Mouse (Mus musculus) kidney, embryonic 14.5 days (tissue): Measurements from ENCODE around the gene Rcl1. TPM values are rescaled to one million over a fixed set of nuclear protein-coding genes. Genes with fewer than 3 reads are reported as not detected.

ENCODE experiments used
- ATAC-seq: fragments of 200-750 bp; cut with Nextera tagmentation; 2 replicates; pipeline ENCODE4 v1.8.0; 2017; ENCODE audit warnings: moderate number of reproducible peaks, mild to moderate bottlenecking, moderate TSS enrichment, moderate library complexity; ENCODE audit not compliant: low FRiP score, low TSS enrichment
- H3K27ac ChIP-seq: fragments of 300-500 bp; sonication (generic); 2 replicates; pipeline ENCODE4 v1.5.1; 2014; ENCODE audit warnings: low read depth, mild to moderate bottlenecking, low read length, moderate library complexity, mixed read lengths
- H3K27me3 ChIP-seq: fragments of 300-500 bp; sonication (generic); 2 replicates; pipeline ENCODE4 v1.6.1; 2014; ENCODE audit warnings: mild to moderate bottlenecking, low read length; ENCODE audit not compliant: control insufficient read depth, insufficient read depth
- H3K36me3 ChIP-seq: fragments of 300-500 bp; sonication (generic); 2 replicates; pipeline ENCODE4 v1.6.1; 2014; ENCODE audit warnings: low read length, mixed read lengths; ENCODE audit not compliant: control insufficient read depth, insufficient read depth
- H3K4me1 ChIP-seq: fragments of 300-500 bp; sonication (generic); 2 replicates; pipeline ENCODE4 v1.6.1; 2014; ENCODE audit warnings: low read length, mixed read lengths; ENCODE audit not compliant: control insufficient read depth, insufficient read depth
- H3K4me2 ChIP-seq: fragments of 300-500 bp; sonication (generic); replicated peaks from 2 replicates; pipeline ENCODE4 v1.6.1; 2014; ENCODE audit warnings: low read depth, mild to moderate bottlenecking, low read length
- H3K4me3 ChIP-seq: fragments of 300-500 bp; sonication (generic); 2 replicates; pipeline ENCODE4 v1.5.1; 2014; ENCODE audit warnings: mild to moderate bottlenecking, low read length
- H3K9ac ChIP-seq: fragments of 300-500 bp; sonication (generic); 2 replicates; pipeline ENCODE4 v1.6.1; 2014; ENCODE audit warnings: low read depth, mild to moderate bottlenecking, low read length, moderate library complexity
- H3K9me3 ChIP-seq: fragments of 300-500 bp; sonication (generic); 2 replicates; pipeline ENCODE4 v1.6.1; 2016; ENCODE audit warnings: low read length; ENCODE audit not compliant: control insufficient read depth
- WGBS: fragments of 180-500 bp; shearing (Covaris S2); extraction: QIAGEN DNeasy Blood & Tissue Kit; methylation state at CpG from one replicate; pipeline ENCODE4 v1.1.7; 2014; 5-methylcytosine and 5-hydroxymethylcytosine counted together
- polyA plus RNA-seq: library from polyadenylated mRNA; unstranded; fragments of >200 nt; fragmentation: Nextera tagmentation; extraction: Ambion mirVana; gene quantifications from 2 replicates; pipeline ENCODE4 v1.2.1, GENCODE M21; 2014

The Rcl1 gene
- polyA plus RNA-seq, 1 experiment from 2014 or later: 66.0 TPM

DNA sequence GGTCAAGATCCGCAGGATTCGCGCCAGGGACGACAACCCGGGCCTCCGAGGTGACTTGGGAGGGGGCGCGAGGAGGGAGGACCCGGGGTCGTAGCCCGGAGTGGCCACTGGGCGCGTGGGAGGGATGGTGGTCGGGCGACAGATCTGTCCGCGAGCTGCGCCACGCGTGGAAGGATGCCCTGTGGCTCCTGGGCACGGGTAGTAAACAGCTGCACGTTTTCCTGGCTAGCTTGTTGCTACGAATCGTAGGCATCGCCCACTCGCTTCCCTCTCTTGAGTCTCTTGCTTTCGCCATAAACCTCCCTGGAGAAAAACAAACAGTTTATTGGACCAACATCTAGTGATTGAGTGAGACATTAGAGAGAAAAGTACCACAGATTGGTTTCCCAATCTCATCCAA, 416 bp downstream of the Rcl1 start:
- under 1% methylated on average over 27 of the region's 27 CpGs for WGBS
- ATAC-seq: no peak
- Histone ChIP-seq H3K36me3 (no peaks in the 10 kb centered on the region), H3K9me3 (no peaks in the 10 kb centered on the region), H3K4me1 (no peaks in the 10 kb centered on the region), H3K4me3 (peak overlapping the region; percentile 64), H3K4me2 (peak overlapping the region; percentile 46), H3K9ac (peak overlapping the region; percentile 58), H3K27ac (0 out of 2 replicates have a peak overlapping the region, but pooled peaks have one; percentile 7), H3K27me3 (no peaks in the 10 kb centered on the region)

DNA sequence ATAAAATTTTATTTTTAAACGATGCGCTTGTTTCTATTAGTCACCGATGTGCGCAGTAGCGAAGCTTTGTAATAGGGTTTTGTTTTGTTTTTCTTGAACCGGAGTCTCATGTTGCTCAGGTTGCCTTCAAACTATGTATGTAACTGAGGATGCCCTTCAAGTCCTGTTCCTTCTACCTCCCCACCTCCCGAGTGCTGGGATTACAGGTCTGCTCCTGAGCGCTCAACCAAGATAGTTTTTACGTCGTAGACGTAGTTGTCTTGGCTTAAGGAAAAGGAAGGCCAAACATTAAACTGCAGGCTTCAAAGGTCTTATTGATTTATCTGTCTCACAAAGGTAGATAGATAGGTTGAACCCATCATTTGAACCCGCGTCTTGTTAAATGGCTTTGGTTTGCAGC, 923 bp downstream of the Rcl1 start:
- 11% methylated on average over 13 of the region's 13 CpGs for WGBS
- Histone ChIP-seq H3K27me3 (no peaks in the 10 kb centered on the region), H3K9ac (peak overlapping the region; percentile 58)

DNA sequence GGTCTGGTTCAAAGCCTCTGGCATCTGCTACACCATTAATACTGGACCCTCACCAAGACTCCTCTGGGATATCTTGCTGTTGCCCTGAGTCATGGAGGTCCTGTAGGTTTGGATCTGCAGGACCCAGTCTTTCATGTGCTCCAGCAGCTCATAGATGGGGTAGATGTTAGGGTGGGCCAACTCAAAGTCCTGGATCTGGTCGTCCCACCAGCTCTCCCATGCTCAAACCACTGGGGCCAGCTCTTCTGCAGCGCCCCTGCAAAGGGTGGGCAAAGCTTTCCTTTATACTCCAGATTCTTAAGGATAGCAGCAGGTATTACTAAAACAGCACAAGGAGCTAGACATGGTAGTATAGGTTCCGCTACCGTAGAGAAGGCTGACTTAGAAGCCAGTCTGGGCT, 4.6 kb downstream of the Rcl1 start:
- Histone ChIP-seq H3K27me3 (no peaks in the 10 kb centered on the region), H3K36me3 (no peaks in the 10 kb centered on the region; the same call in 1 of the 2 replicates), H3K4me3 (no peak overlapping the region), H3K9ac (no peak overlapping the region), H3K27ac (no peak overlapping the region), H3K4me2 (no peak overlapping the region), H3K9me3 (no peaks in the 10 kb centered on the region), H3K4me1 (no peaks in the 10 kb centered on the region)
- no peak for ATAC-seq
- WGBS: 94% methylated on average over 4 of the region's 4 CpGs

More for the DNA sequence above, 923 bp downstream of the Rcl1 start:
- no peak overlapping the region for H3K27ac ChIP-seq
- no peaks in the 10 kb centered on the region for H3K4me1 ChIP-seq
- H3K4me2 ChIP-seq: peak overlapping the region; percentile 46
- no peaks in the 10 kb centered on the region for H3K9me3 ChIP-seq
- H3K4me3 ChIP-seq: peak overlapping the region; percentile 64
- no peak for ATAC-seq
- no peaks in the 10 kb centered on the region; the same call in 1 of the 2 replicates for H3K36me3 ChIP-seq

DNA sequence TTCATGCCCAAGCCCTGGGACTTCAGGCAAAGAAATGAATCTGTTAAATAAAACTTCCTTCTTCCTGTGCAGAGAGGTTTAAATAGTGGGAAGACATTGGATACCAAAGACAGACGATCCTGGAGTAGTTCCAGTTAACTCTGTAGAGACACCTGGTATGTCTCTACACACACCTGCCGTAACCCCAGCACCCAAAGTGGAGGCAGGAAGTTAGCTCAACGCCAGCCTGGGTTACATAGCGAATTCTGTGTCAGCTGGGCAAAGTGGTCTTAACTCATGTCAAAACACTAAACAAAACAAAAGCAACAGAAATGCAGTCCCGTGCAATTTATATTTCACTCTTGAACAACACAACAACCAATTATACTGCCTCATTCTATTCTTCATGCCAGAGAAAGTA, 5.1 kb downstream of the Rcl1 start:
- no peak for ATAC-seq
- no peak overlapping the region for H3K4me3 ChIP-seq
- no peak overlapping the region for H3K4me2 ChIP-seq
- no peak overlapping the region for H3K27ac ChIP-seq
- H3K4me1 ChIP-seq: no peaks in the 10 kb centered on the region
- no peaks in the 10 kb centered on the region; the same call in 1 of the 2 replicates for H3K36me3 ChIP-seq
- H3K27me3 ChIP-seq: no peaks in the 10 kb centered on the region
- no peaks in the 10 kb centered on the region for H3K9me3 ChIP-seq
- H3K9ac ChIP-seq: no peak overlapping the region
- WGBS: 88% methylated on average over 5 of the region's 5 CpGs

DNA sequence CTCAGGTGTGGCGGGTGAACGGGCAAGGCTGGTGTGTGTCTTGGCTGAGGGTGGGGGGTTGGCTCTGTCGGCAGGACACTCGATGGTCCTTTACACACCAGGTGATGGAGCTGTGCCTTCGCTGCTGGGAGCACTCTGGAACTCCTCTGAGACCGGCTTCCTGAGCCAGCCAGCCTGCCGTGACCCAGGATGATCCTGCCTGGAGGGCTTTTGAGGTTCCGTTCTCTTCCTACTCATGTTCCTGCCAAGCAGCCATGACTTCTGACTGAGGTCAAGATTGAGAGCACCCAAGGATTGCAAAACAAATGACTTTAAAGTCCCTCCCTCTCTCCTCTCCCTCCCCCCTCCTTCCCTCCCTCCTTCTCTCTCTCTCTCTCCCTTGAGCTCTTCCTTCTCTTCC, 11.5 kb downstream of the Rcl1 start:
- ATAC-seq: no peak

DNA sequence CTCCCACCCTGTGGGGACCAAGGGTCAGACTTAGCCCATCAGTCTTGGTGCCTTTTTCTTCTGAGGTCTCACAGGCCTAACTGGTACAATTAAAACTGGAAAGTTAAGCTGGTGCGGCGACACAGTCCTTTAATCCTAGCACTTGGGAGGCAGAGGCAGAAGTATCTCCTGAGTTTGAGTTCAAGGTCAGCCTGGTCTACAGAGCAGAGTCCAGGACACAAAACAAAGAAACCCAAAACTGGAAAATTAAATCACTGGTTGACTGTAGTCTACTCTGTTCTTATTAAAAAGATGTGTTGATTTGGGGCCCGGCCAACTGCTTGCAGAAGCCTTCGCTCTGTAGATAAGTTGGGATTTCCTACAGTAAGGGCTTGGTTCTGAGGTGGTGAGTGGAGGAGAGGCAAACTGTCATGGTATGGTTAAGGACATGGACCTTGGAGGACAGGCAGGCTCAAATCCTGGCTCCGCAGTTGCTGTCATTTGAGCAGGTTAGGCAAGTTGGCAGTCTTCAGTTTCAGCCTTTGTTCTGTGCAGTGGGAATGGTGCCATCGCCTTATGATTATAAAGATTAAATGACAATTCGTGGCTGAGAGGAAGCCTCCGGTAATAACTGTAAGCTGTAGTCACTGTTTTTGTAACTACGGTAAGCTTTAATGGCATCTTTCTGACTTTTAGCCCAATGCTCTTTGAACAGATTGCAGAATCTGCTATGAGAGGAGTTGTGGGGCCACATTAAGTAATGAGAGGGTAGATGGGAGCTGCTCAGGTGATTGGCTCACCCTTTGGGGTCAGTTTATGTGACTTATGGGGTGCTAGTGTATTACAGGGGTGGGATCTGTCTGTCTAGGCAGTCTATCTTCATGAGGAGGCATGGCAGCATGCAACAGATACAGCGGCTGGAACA, 12.8 kb downstream of the Rcl1 start:
- Histone ChIP-seq H3K27ac (no peak overlapping the region), H3K36me3 (peaks cover 7% of the 10 kb centered on the region; the same call in 1 of the 2 replicates), H3K9me3 (no peaks in the 10 kb centered on the region), H3K27me3 (no peaks in the 10 kb centered on the region), H3K4me2 (no peak overlapping the region), H3K9ac (no peak overlapping the region), H3K4me1 (no peaks in the 10 kb centered on the region), H3K4me3 (no peak overlapping the region)
- ATAC-seq: no peak
- WGBS: 96% methylated on average over 10 of the region's 10 CpGs

More for the DNA sequence above, 11.5 kb downstream of the Rcl1 start:
- Histone ChIP-seq H3K4me3 (no peak overlapping the region), H3K9ac (no peak overlapping the region), H3K4me1 (no peaks in the 10 kb centered on the region), H3K4me2 (no peak overlapping the region), H3K27ac (no peak overlapping the region), H3K36me3 (no peaks in the 10 kb centered on the region), H3K9me3 (no peaks in the 10 kb centered on the region), H3K27me3 (no peaks in the 10 kb centered on the region)
- 59% methylated on average over 8 of the region's 8 CpGs for WGBS

DNA sequence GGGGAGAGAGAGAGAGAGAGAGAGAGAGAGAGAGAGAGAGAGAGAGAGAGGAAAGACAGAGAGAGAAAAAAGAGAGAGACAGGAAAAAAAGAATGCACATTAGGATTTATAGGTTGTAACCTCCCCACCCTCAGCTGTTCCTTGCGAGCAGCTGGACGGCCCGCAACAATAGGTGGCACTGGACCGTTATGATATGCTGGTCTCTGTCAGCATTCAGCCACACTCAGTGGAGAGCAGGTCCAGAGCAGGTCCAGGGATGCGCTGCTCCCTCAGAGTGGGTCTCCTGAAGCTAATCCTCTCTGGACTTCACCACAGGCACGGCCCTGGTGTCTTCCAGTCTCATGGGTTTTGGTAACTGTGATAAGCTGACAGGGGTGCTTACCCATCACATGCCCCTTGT, 15.6 kb downstream of the Rcl1 start:
- H3K9ac ChIP-seq: no peak overlapping the region
- ATAC-seq: no peak
- no peaks in the 10 kb centered on the region for H3K9me3 ChIP-seq
- no peak overlapping the region for H3K4me2 ChIP-seq
- WGBS: 92% methylated on average over 6 of the region's 6 CpGs
- peaks cover 22% of the 10 kb centered on the region; the same call in 1 of the 2 replicates for H3K36me3 ChIP-seq
- no peaks in the 10 kb centered on the region for H3K4me1 ChIP-seq
- no peak overlapping the region for H3K27ac ChIP-seq
- H3K27me3 ChIP-seq: no peaks in the 10 kb centered on the region
- no peak overlapping the region for H3K4me3 ChIP-seq

DNA sequence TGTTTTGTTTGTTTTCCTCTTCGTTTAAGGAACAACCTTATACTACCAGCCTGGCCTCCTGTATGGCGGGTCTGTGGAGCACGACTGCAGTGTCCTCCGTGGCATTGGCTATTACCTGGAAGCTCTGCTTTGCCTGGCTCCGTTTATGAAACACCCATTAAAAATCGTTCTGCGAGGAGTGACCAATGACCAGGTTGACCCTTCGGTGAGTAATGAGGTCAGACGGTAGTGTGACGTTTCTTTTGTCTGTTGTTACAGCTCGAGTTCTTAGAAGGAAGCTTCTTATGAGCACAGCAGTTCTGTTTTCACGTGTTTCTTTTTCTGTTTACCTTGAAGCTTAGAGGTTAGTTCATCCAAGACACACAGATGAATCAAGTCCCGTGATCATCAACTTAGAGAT, 17.0 kb downstream of the Rcl1 start:
- no peak overlapping the region for H3K4me3 ChIP-seq
- no peaks in the 10 kb centered on the region for H3K27me3 ChIP-seq
- no peak overlapping the region for H3K4me2 ChIP-seq
- H3K36me3 ChIP-seq: peaks cover 25% of the 10 kb centered on the region; the same call in 1 of the 2 replicates
- no peaks in the 10 kb centered on the region for H3K4me1 ChIP-seq
- no peak overlapping the region for H3K9ac ChIP-seq
- 71% methylated on average over 13 of the region's 13 CpGs for WGBS
- H3K27ac ChIP-seq: no peak overlapping the region
- H3K9me3 ChIP-seq: no peaks in the 10 kb centered on the region
- ATAC-seq: no peak

DNA sequence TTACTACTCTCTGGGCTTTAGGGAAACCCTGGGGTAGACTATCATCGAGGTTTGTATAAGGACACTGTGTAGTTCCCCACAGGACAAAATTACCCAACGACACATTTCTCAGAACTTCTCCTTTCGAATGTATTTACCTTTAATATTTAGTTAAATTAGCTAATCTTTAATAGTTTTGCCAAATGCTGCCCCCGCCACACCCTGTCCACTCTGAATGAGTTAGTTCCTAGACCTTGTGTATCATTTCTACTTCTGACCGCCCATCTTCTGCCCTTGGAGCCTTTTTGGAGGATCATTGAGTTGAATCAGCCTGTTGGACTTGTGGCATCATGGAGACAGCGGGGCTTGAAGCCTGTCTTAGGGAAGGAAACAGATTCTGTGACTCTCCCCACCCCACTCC, 19.1 kb downstream of the Rcl1 start:
- Histone ChIP-seq H3K4me3 (no peak overlapping the region), H3K9ac (no peak overlapping the region), H3K9me3 (no peaks in the 10 kb centered on the region), H3K4me1 (no peaks in the 10 kb centered on the region), H3K36me3 (peaks cover 30% of the 10 kb centered on the region; the same call in 1 of the 2 replicates), H3K27me3 (no peaks in the 10 kb centered on the region), H3K27ac (no peak overlapping the region), H3K4me2 (no peak overlapping the region)
- ATAC-seq: no peak
- 87% methylated on average over 6 of the region's 6 CpGs for WGBS
